Mouse (Mus musculus): ENCODE measurements around the gene D1Ertd622e.
"Not testable (repeated sequence)": the region's sequence is repeated elsewhere in the genome, so short reads cannot be mapped to it uniquely, and the experiment has no call there.

The D1Ertd622e gene

GRCm38 (mm10) chr1:97632545-97633256, 29.2 kb downstream of the D1Ertd622e start:
- DNase-seq, result peak; percentile 30

- peak; percentile 42 for DNase-seq
Measured at GRCm38 (mm10) chr1:97631843-97632470, 29.9 kb downstream of the D1Ertd622e start.

GRCm38 (mm10) chr1:97630146-97630545, 31.7 kb downstream of the D1Ertd622e start:
- DNase-seq, result no peak

GRCm38 (mm10) chr1:97628859-97629258, 33.0 kb downstream of the D1Ertd622e start:
- peak; percentile 86 for DNase-seq

- peak; percentile 68 for DNase-seq
Measured at GRCm38 (mm10) chr1:97628016-97628415, 33.9 kb downstream of the D1Ertd622e start.

- peak; percentile 78 for DNase-seq
Measured at GRCm38 (mm10) chr1:97625427-97625826, 36.4 kb downstream of the D1Ertd622e start.

GRCm38 (mm10) chr1:97624386-97624785, 37.5 kb downstream of the D1Ertd622e start:
- DNase-seq, result no peak

- peak; percentile 23 for DNase-seq
Measured at GRCm38 (mm10) chr1:97623214-97623856, 38.5 kb downstream of the D1Ertd622e start.

GRCm38 (mm10) chr1:97622574-97623208, 39.2 kb downstream of the D1Ertd622e start:
- peak; percentile 10 for DNase-seq

GRCm38 (mm10) chr1:97619621-97620320, 42.1 kb downstream of the D1Ertd622e start:
- peak; percentile 67 for DNase-seq

GRCm38 (mm10) chr1:97615525-97615924, 46.3 kb downstream of the D1Ertd622e start:
- peak; percentile 64 for DNase-seq

- peak; percentile 80 for DNase-seq
Measured at GRCm38 (mm10) chr1:97614531-97615462, 47.1 kb downstream of the D1Ertd622e start.

- DNase-seq, result no peak
Measured at GRCm38 (mm10) chr1:97611747-97612146, 50.1 kb downstream of the D1Ertd622e start.

- DNase-seq, result no peak
Measured at GRCm38 (mm10) chr1:97603361-97603760, 58.5 kb downstream of the D1Ertd622e start.

GRCm38 (mm10) chr1:97600371-97600770, 61.5 kb downstream of the D1Ertd622e start:
- no peak for DNase-seq

GRCm38 (mm10) chr1:97599101-97599500, 62.8 kb downstream of the D1Ertd622e start:
- peak; percentile 75 for DNase-seq

GRCm38 (mm10) chr1:97588561-97588960, 73.3 kb downstream of the D1Ertd622e start:
- DNase-seq, result no peak

GRCm38 (mm10) chr1:97585106-97585505, 76.8 kb downstream of the D1Ertd622e start:
- no peak for DNase-seq

GRCm38 (mm10) chr1:97584171-97584570, 77.7 kb downstream of the D1Ertd622e start:
- DNase-seq, result no peak

- no peak for DNase-seq
Measured at GRCm38 (mm10) chr1:97583085-97583484, 78.8 kb downstream of the D1Ertd622e start.

GRCm38 (mm10) chr1:97580680-97581079, 81.2 kb downstream of the D1Ertd622e start:
- not testable (repeated sequence) for DNase-seq

- no peak for DNase-seq
Measured at GRCm38 (mm10) chr1:97580270-97580669, 81.6 kb downstream of the D1Ertd622e start.

Measured in heart, adult 11 months (tissue).